Mouse (Mus musculus) midbrain, postnatal 0 days (tissue): ENCODE data around the gene Mrto4. TPM values are rescaled to one million over a fixed set of nuclear protein-coding genes. Genes with fewer than 3 reads are reported as not detected.
A peak's percentile ranks its signal among the peaks of the same experiment; 100 is the strongest.

ENCODE experiments used
- ATAC-seq: fragments of 200-750 bp; cut with Nextera tagmentation; 2 replicates; pipeline ENCODE4 v1.8.0; 2017; ENCODE audit warnings: moderate number of reproducible peaks, mild to moderate bottlenecking, moderate TSS enrichment, moderate library complexity; ENCODE audit not compliant: low FRiP score
- DNase-seq: peaks from one replicate; pipeline ENCODE4 v3.0.0-alpha.2; 2015; ENCODE audit warnings: low spot score
- H3K27ac ChIP-seq: fragments of 300-500 bp; sonication (generic); 2 replicates; pipeline ENCODE4 v1.5.1; 2014; ENCODE audit warnings: low read depth, mild to moderate bottlenecking, low read length, mixed read lengths
- H3K27me3 ChIP-seq: fragments of 300-500 bp; sonication (generic); 2 replicates; pipeline ENCODE4 v1.6.1; 2014; ENCODE audit warnings: low read length, control low read depth, mixed read lengths; ENCODE audit not compliant: insufficient read depth
- H3K36me3 ChIP-seq: fragments of 300-500 bp; sonication (generic); 2 replicates; pipeline ENCODE4 v1.6.1; 2014; ENCODE audit warnings: low read length, control low read depth, mixed read lengths; ENCODE audit not compliant: insufficient read depth
- H3K4me1 ChIP-seq: fragments of 300-500 bp; sonication (generic); 2 replicates; pipeline ENCODE4 v1.6.1; 2014; ENCODE audit warnings: mild to moderate bottlenecking, control low read depth, antibody characterized with exemption, low read length, mixed read lengths; ENCODE audit not compliant: insufficient read depth
- H3K4me2 ChIP-seq: fragments of 300-500 bp; sonication (generic); 2 replicates; pipeline ENCODE4 v1.6.1; 2014; ENCODE audit warnings: low read depth, mild to moderate bottlenecking, low read length, mixed read lengths; ENCODE audit not compliant: poor library complexity, severe bottlenecking
- H3K4me3 ChIP-seq: fragments of 300-500 bp; sonication (generic); 2 replicates; pipeline ENCODE4 v1.5.1; 2014; ENCODE audit warnings: low read depth, mild to moderate bottlenecking, low read length, moderate library complexity
- H3K9ac ChIP-seq: fragments of 300-500 bp; sonication (generic); replicated peaks from 2 replicates; pipeline ENCODE4 v1.6.1; 2014; ENCODE audit warnings: mild to moderate bottlenecking, low read length, moderate library complexity, mixed read lengths; ENCODE audit not compliant: poor library complexity, severe bottlenecking
- H3K9me3 ChIP-seq: fragments of 300-500 bp; sonication (generic); 2 replicates; pipeline ENCODE4 v1.6.1; 2016; ENCODE audit warnings: low read length, control low read depth
- CTCF ChIP-seq: IDR thresholded peaks from 2 replicates; pipeline ENCODE4 v1.5.1; 2016; ENCODE audit warnings: antibody characterized with exemption, mild to moderate bottlenecking
- WGBS: fragments of 180-500 bp; shearing (Covaris S2); extraction: QIAGEN DNeasy Blood & Tissue Kit; methylation state at CpG from one replicate; pipeline ENCODE4 v1.1.7; 2014; 5-methylcytosine and 5-hydroxymethylcytosine counted together
- polyA plus RNA-seq: library from polyadenylated mRNA; unstranded; fragments of >200 nt; fragmentation: Nextera tagmentation; extraction: Ambion mirVana; gene quantifications from 2 replicates; pipeline ENCODE4 v1.2.1, GENCODE M21; 2015
- total RNA-seq: library from RNA; depleted of rRNA; stranded (reverse); fragments of >200 nt; gene quantifications from 2 replicates; pipeline ENCODE4 v1.2.3, GENCODE M21; 2014

The Mrto4 gene
- total and polyA plus RNA-seq, 2 experiments from 2014 or later: 32.0 to 75.0 TPM

- Histone ChIP-seq H3K27me3 (no peaks in the 10 kb centered on the region), H3K27ac (no peak overlapping the region), H3K4me3 (no peak overlapping the region), H3K9ac (no peak overlapping the region), H3K4me2 (no peak overlapping the region), H3K9me3 (no peaks in the 10 kb centered on the region), H3K36me3 (peaks cover 7% of the 10 kb centered on the region; the same call in 1 of the 2 replicates), H3K4me1 (peaks cover 15% of the 10 kb centered on the region)
- 76% methylated on average over 7 of the region's 7 CpGs for WGBS
- DNase-seq (no peak), ATAC-seq (no peak)
- no peak for TF ChIP-seq CTCF
These were observed 29.9 kb upstream of the Mrto4 start for GRCm38 (mm10) chr4:139382231-139382630.

DNA sequence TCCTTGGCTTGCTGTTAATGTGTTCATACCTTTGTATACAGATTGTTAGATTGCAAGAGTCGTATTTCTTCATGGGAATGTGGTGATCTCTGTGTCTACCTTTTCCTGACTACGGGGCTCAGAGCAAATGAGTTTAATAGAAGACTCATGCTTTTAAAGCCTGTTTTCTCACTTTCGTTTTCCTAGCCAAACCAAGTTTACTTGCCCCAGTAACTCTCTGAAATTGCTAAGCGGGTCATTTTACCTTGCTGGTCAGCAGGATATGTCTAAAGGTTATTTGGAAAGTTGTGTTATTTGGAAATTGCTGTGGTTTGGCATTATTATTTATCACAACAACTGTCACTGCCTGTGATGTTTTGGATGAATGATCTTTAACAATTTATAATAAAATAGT, 29.1 kb upstream of the Mrto4 start:
- peaks cover 15% of the 10 kb centered on the region for H3K4me1 ChIP-seq
- no peak for TF ChIP-seq CTCF
- no peak overlapping the region for H3K27ac ChIP-seq
- peak overlapping the region; percentile 92 for H3K4me2 ChIP-seq
- H3K4me3 ChIP-seq: peak overlapping the region; percentile 84
- H3K9me3 ChIP-seq: no peaks in the 10 kb centered on the region
- H3K36me3 ChIP-seq: peaks cover 10% of the 10 kb centered on the region; the same call in 1 of the 2 replicates
- H3K27me3 ChIP-seq: no peaks in the 10 kb centered on the region
- ATAC-seq (no peak), DNase-seq (no peak)
- H3K9ac ChIP-seq: peak overlapping the region; percentile 77
- WGBS: 57% methylated on average over 4 of the region's 4 CpGs

- peak; percentile 57 for ATAC-seq
- Histone ChIP-seq H3K4me3 (peak overlapping the region; percentile 84), H3K9me3 (no peaks in the 10 kb centered on the region), H3K27me3 (no peaks in the 10 kb centered on the region), H3K4me1 (peaks cover 15% of the 10 kb centered on the region), H3K36me3 (peaks cover 10% of the 10 kb centered on the region; the same call in 1 of the 2 replicates), H3K27ac (peak overlapping the region; percentile 78), H3K9ac (peak overlapping the region; percentile 77), H3K4me2 (peak overlapping the region; percentile 92)
- WGBS: 4% methylated on average over 42 of the region's 44 CpGs
- DNase-seq: no peak
- no peak for TF ChIP-seq CTCF
These were observed 28.5 kb upstream of the Mrto4 start for GRCm38 (mm10) chr4:139380775-139381451.

DNA sequence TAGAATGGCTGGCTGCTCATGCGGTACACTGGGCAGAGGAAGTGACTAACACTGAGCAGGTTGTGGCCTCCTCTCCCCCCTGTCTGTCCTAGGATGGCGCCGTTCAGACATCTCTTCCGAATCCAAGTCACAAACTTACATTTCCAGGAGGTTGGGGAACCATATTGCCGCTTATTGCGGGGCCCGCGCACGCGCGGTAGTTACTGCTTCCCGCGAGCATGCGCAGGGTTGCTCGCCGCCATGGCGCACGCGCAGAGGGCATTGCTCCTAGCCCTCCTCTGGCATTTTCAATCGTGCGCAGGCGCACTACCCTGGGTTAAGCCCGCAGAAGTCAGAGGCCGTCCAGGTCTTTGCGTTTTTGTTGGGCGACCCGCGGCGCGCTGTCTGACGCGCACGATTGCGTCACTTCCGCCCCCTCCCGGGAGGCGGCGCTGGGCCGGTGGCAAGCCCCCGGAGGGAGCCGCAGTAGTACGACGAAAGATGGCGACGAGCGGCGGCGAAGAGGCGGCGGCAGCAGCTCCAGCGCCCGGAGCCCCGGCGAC, 27.9 kb upstream of the Mrto4 start:
- peak overlapping the region; percentile 84 for H3K4me3 ChIP-seq
- peak; percentile 97 for ATAC-seq
- H3K9me3 ChIP-seq: no peaks in the 10 kb centered on the region
- peak overlapping the region; percentile 92 for H3K4me2 ChIP-seq
- H3K36me3 ChIP-seq: peaks cover 17% of the 10 kb centered on the region
- no peaks in the 10 kb centered on the region for H3K27me3 ChIP-seq
- TF ChIP-seq CTCF: peak; percentile 18
- under 1% methylated on average over 47 of the region's 54 CpGs for WGBS
- peak; percentile 99 for DNase-seq
- peaks cover 15% of the 10 kb centered on the region for H3K4me1 ChIP-seq
- H3K9ac ChIP-seq: peak overlapping the region; percentile 77
- H3K27ac ChIP-seq: peak overlapping the region; percentile 78

- Histone ChIP-seq H3K9ac (peak overlapping the region; percentile 42), H3K4me1 (peaks cover 15% of the 10 kb centered on the region), H3K4me3 (peak overlapping the region; percentile 84), H3K4me2 (peak overlapping the region; percentile 81), H3K27ac (peak overlapping the region; percentile 57), H3K27me3 (no peaks in the 10 kb centered on the region), H3K36me3 (peaks cover 22% of the 10 kb centered on the region), H3K9me3 (no peaks in the 10 kb centered on the region)
- DNase-seq (no peak), ATAC-seq (no peak)
- TF ChIP-seq CTCF: 0 out of 2 replicates have a peak, but pooled peaks have one; percentile 1
- WGBS: 15% methylated on average over 8 of the region's 8 CpGs
These were observed 27.3 kb upstream of the Mrto4 start for GRCm38 (mm10) chr4:139379719-139380118.

DNA sequence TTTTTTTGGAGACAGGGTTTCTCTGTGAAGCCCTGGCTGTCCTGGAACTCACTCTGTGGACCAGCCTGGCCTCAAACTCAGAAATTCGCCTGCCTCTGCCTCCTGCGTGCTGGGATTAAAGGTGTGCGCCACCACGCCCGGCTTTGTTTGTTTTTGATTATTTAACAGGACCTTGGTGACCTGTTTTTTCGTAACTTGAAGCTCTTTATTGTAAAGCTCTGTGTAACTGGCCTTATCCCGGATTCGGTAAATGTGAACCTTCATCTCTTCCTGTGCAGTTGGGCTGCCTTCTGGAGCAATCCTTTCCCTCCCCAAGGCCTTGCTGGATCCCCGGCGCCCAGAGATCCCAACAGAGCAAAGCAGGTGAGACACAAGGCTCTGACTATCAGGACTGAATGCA, 21.2 kb upstream of the Mrto4 start:
- no peak overlapping the region for H3K4me2 ChIP-seq
- DNase-seq: no peak
- peaks cover 72% of the 10 kb centered on the region for H3K36me3 ChIP-seq
- no peaks in the 10 kb centered on the region for H3K27me3 ChIP-seq
- no peak for TF ChIP-seq CTCF
- WGBS: 94% methylated on average over 10 of the region's 10 CpGs
- H3K27ac ChIP-seq: no peak overlapping the region
- no peak for ATAC-seq
- H3K9ac ChIP-seq: no peak overlapping the region
- no peak overlapping the region for H3K4me3 ChIP-seq
- no peaks in the 10 kb centered on the region for H3K9me3 ChIP-seq
- no peaks in the 10 kb centered on the region for H3K4me1 ChIP-seq
